Mouse (Mus musculus): ENCODE measurements around the gene Gm21188. TPM values are rescaled to one million over a fixed set of nuclear protein-coding genes. Genes with fewer than 3 reads are reported as not detected.
"Not testable (repeated sequence)": the region's sequence is repeated elsewhere in the genome, so short reads cannot be mapped to it uniquely, and the experiment has no call there.

The Gm21188 gene
- total RNA-seq, 2 experiments from 2014 or later = 0.94 TPM; not detected in 1

DNA sequence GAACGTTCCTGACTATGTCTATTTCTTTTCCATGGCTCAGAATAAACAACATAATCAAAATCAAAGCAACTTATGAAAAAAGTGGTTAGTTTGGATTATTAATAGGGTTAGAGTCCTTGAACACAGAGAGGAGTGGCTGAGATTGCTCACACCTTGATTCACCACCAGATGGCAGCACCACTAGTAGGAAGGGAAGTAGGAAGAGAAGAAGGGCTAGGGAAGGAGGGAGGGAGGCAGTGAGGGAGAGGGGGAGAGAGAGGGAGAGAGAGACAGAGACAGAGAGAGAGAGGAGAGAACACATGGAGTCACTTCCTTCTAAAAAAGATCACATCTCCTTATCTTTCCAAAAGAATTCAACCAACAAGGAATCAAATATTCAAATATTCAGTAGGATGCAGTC lies 10.8 kb downstream of the Gm21188 start:
- H3K4me3 ChIP-seq; H3K27ac ChIP-seq; intact Hi-C loops (cut with DNase I): not testable (repeated sequence)
- DNase-seq (ENCODE audit: extremely low spot score in 1 of 2, low spot score in 2 of 2) = peak in 1 of 2 experiments; percentile 33
- TF ChIP-seq CTCF (IDR thresholded peaks at IDR 0.05) = peak; percentile 33

DNA sequence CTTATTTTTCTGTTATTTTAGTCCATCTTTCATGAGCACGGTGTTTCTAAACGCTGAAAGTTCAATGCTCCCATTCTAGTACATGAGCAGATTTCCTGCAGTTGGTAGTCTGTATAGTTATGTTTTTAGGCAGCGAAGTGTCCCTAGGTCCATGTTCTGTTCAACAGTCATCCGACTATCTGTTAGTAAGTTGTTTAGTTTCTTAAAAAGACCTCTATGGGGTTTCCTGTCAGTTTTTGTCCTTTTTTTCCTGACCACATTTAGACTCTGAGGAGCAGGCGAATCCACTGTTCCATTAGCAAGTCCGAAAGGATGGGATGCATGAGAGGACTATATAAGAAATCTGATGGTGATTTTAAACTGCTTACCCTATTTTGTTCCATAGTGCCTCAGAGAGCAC lies 14.1 kb downstream of the Gm21188 start:
- intact Hi-C loops (cut with DNase I); DNase-seq (ENCODE audit: extremely low spot score in 1 of 2, low spot score in 2 of 2): not testable (repeated sequence)

DNA sequence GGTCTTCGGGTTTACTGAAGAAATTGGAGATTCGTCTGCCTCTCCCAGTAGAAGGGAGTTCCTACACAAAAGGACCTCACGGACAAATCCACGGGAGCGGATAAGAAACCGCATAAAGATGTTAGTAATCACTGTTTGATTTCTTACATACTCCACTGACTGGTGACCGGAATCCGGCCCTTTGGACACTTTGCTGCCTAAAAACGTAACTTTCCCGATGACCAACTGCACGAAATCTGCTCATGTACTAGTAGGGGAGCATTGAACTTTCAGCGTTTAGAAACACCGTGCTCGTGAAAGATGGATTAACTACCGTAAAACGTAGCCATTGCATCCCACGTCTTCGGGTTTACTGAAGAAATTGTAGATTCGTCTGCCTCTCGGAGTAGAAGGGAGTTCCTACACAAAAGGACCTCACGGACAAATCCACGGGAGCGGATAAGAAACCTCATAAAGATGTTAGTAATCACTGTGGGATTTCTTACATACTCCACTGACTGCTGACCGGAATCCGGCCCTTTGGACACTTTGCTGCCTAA lies 15.3 kb downstream of the Gm21188 start:
- DNase-seq (ENCODE audit: extremely low spot score in 1 of 2, low spot score in 2 of 2); intact Hi-C loops (cut with DNase I); H3K27ac ChIP-seq; H3K4me3 ChIP-seq: not testable (repeated sequence)

More for the DNA sequence above, 14.1 kb downstream of the Gm21188 start:
- not testable (repeated sequence) for H3K27ac ChIP-seq, H3K4me3 ChIP-seq

- intact Hi-C loops (cut with DNase I) = not testable (repeated sequence)
- peak in 1 of 2 experiments; percentile 34 for DNase-seq (ENCODE audit: extremely low spot score in 1 of 2, low spot score in 2 of 2)
Measured at GRCm38 (mm10) chr13:120035151-120035550, 16.8 kb downstream of the Gm21188 start.

GRCm38 (mm10) chr13:120034637-120035036 lies 17.4 kb downstream of the Gm21188 start:
- H3K4me3 ChIP-seq; intact Hi-C loops (cut with DNase I); H3K27ac ChIP-seq; DNase-seq (ENCODE audit: extremely low spot score in 1 of 2, low spot score in 2 of 2): not testable (repeated sequence)

More at GRCm38 (mm10) chr13:120035151-120035550, 16.8 kb downstream of the Gm21188 start:
- not testable (repeated sequence) for H3K27ac ChIP-seq, H3K4me3 ChIP-seq

DNA sequence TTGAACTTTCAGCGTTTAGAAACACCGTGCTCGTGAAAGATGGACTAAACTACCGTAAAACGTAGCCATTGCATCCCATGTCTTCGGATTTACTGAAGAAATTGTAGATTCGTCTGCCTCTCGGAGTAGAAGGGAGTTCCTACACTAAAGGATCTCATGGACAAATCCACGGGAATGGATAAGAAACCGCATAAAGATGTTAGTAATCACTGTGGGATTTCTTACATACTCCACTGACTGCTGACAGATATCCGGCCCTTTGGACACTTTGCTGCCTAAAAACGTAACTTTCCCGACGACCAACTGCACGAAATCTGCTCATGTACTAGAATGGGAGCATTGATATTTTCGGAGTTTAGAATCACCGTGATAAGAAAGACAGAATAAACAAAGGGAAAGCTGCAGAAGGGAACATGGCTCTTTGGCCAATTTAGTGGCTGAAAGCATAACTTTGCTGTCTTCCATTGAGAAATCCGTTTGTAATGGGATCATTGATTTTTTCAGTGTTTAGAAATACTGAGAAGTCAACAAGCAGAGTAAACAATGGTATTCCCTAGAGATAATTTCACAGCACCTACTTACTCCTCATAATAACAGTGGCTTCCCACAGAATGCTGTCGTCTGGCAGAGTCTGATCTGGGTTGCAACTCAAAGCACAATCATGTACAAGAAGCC lies 18.3 kb downstream of the Gm21188 start:
- H3K4me3 ChIP-seq; intact Hi-C loops (cut with DNase I); H3K27ac ChIP-seq: not testable (repeated sequence)
- DNase-seq (ENCODE audit: extremely low spot score in 1 of 2, low spot score in 2 of 2) = peak; percentile 22 to 52

DNA sequence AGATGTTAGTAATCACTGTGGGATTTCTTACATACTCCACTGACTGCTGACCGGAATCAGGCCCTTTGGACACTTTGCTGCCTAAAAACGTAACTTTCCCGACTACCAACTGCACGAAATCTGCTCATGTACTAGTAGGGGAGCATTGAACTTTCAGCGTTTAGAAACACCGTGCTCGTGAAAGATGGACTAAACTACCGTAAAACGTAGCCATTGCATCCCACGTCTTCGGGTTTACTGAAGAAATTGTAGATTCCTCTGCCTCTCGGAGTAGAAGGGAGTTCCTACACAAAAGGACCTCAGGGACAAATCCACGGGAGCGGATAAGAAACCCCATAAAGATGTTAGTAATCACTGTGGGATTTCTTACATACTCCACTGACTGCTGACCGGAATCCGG lies 20.3 kb downstream of the Gm21188 start:
- intact Hi-C loops (cut with DNase I); H3K4me3 ChIP-seq; H3K27ac ChIP-seq: not testable (repeated sequence)
- peak; percentile 17 to 53 for DNase-seq (ENCODE audit: extremely low spot score in 1 of 2, low spot score in 2 of 2)

GRCm38 (mm10) chr13:120027368-120027767 lies 24.6 kb downstream of the Gm21188 start:
- DNase-seq (ENCODE audit: extremely low spot score in 1 of 2, low spot score in 2 of 2) = not testable (repeated sequence)

GRCm38 (mm10) chr13:120026911-120027310 lies 25.1 kb downstream of the Gm21188 start, which contains the start of gene Gm36079:
Gene Gm36079, minus strand, starts transcription at chr13:120027011.
- intact Hi-C loops (cut with DNase I); H3K27ac ChIP-seq; DNase-seq (ENCODE audit: extremely low spot score in 1 of 2, low spot score in 2 of 2); H3K4me3 ChIP-seq: not testable (repeated sequence)

More at GRCm38 (mm10) chr13:120027368-120027767, 24.6 kb downstream of the Gm21188 start:
- H3K4me3 ChIP-seq; intact Hi-C loops (cut with DNase I); H3K27ac ChIP-seq: not testable (repeated sequence)

DNA sequence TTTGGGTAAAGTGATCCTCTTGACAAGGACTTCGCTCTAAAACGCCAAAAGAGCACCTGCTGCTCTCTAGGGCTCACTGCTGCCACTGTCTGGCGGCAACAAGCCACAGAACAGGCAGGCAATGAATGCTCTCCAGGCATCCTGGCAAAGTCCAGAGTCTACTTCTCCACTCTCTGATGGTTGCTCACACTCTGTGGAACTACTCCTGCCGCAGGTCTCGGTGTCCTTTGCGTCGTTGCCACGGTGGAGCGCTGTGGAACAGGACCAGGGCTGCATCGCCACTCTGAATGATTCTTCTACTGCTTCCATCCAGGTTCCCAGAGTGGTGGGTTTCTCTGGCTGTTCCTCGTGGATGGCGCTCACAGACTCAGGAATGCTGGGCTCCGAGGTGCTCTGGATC lies 25.6 kb downstream of the Gm21188 start:
- H3K4me3 ChIP-seq; intact Hi-C loops (cut with DNase I); DNase-seq (ENCODE audit: extremely low spot score in 1 of 2, low spot score in 2 of 2); H3K27ac ChIP-seq: not testable (repeated sequence)

DNA sequence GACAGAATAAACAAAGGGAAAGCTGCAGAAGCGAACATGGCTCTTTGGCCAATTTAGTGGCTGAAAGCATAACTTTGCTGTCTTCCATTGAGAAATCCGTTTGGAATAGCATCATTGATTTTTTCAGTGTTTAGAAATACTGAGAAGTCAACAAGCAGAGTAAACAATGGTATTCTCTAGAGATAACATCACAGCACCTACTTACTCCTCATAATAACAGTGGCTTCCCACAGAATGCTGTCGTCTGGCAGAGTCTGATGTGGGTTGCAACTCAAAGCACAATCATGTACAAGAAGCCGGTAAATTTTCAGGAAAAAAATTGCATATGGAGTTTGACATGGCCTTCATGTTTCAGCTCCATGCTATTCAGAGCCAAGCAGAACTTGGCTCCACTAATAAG lies 26.4 kb downstream of the Gm21188 start:
- H3K27ac ChIP-seq; H3K4me3 ChIP-seq; intact Hi-C loops (cut with DNase I): not testable (repeated sequence)
- peak; percentile 14 to 16 for DNase-seq (ENCODE audit: extremely low spot score in 1 of 2, low spot score in 2 of 2)

- H3K4me3 ChIP-seq; DNase-seq (ENCODE audit: extremely low spot score in 1 of 2, low spot score in 2 of 2); H3K27ac ChIP-seq; intact Hi-C loops (cut with DNase I): not testable (repeated sequence)
Measured at GRCm38 (mm10) chr13:120025004-120025403, 27.0 kb downstream of the Gm21188 start.

- intact Hi-C loops (cut with DNase I); H3K27ac ChIP-seq; H3K4me3 ChIP-seq; DNase-seq (ENCODE audit: extremely low spot score in 1 of 2, low spot score in 2 of 2): not testable (repeated sequence)
Measured at GRCm38 (mm10) chr13:120024581-120024980, 27.4 kb downstream of the Gm21188 start.

Measured in left cerebral cortex, adult 2 months (tissue).